Mouse (Mus musculus) ES-Bruce4 (cell line): Measurements from ENCODE around the gene Mad2l2. TPM values are rescaled to one million over a fixed set of nuclear protein-coding genes. Genes with fewer than 3 reads are reported as not detected.
A peak's percentile ranks its signal among the peaks of the same experiment; 100 is the strongest.

Experiments used
- H3K27ac ChIP-seq: 2 replicates; pipeline ENCODE4 v1.5.1; 2012; ENCODE audit warnings: low read length, inconsistent platforms; ENCODE audit not compliant: insufficient read depth
- H3K27me3 ChIP-seq: 2 replicates; pipeline ENCODE4 v1.6.1; 2012; ENCODE audit warnings: mild to moderate bottlenecking, low read length, inconsistent platforms; ENCODE audit not compliant: control insufficient read depth, poor library complexity, insufficient read depth, severe bottlenecking
- H3K36me3 ChIP-seq: 2 replicates; pipeline ENCODE4 v1.6.1; 2012; ENCODE audit warnings: inconsistent platforms, mild to moderate bottlenecking, low read length, moderate library complexity; ENCODE audit not compliant: control insufficient read depth, poor library complexity, insufficient read depth, severe bottlenecking
- H3K4me1 ChIP-seq: one replicate; pipeline ENCODE4 v1.8.1; 2011; ENCODE audit warnings: low read length; ENCODE audit not compliant: control insufficient read depth, insufficient read depth
- H3K4me3 ChIP-seq: 2 replicates; pipeline ENCODE4 v1.5.1; 2011; ENCODE audit warnings: low read depth, mild to moderate bottlenecking, low read length
- H3K9ac ChIP-seq: 2 replicates; pipeline ENCODE4 v1.6.1; 2012; ENCODE audit warnings: low read depth, mild to moderate bottlenecking, inconsistent platforms; ENCODE audit not compliant: poor library complexity, severe bottlenecking
- H3K9me3 ChIP-seq: replicated peaks from 2 replicates; pipeline ENCODE4 v1.6.1; 2012; ENCODE audit warnings: mild to moderate bottlenecking, low read length, inconsistent platforms; ENCODE audit not compliant: control insufficient read depth, poor library complexity, insufficient read depth, severe bottlenecking
- CTCF ChIP-seq: IDR thresholded peaks from one replicate; pipeline ENCODE4 v1.8.1; 2011; ENCODE audit warnings: low read depth, low read length
- EP300 ChIP-seq: IDR thresholded peaks from 2 replicates; pipeline ENCODE4 v1.6.1; 2011; ENCODE audit warnings: low read depth, low read length; ENCODE audit not compliant: insufficient read depth
- POLR2A ChIP-seq: IDR thresholded peaks from one replicate; pipeline ENCODE4 v1.8.1; 2011; ENCODE audit warnings: low read length; ENCODE audit not compliant: insufficient read depth
- polyA plus RNA-seq: library from polyadenylated mRNA; stranded (reverse); fragments of >200 nt; gene quantifications from 2 replicates; pipeline ENCODE4 v1.2.4, GENCODE M21; 2011; ENCODE audit warnings: low read depth; ENCODE audit not compliant: missing spikeins, insufficient read depth, insufficient read length

Gene Mad2l2
- polyA plus RNA-seq, 1 experiment, result 45.9 TPM

DNA sequence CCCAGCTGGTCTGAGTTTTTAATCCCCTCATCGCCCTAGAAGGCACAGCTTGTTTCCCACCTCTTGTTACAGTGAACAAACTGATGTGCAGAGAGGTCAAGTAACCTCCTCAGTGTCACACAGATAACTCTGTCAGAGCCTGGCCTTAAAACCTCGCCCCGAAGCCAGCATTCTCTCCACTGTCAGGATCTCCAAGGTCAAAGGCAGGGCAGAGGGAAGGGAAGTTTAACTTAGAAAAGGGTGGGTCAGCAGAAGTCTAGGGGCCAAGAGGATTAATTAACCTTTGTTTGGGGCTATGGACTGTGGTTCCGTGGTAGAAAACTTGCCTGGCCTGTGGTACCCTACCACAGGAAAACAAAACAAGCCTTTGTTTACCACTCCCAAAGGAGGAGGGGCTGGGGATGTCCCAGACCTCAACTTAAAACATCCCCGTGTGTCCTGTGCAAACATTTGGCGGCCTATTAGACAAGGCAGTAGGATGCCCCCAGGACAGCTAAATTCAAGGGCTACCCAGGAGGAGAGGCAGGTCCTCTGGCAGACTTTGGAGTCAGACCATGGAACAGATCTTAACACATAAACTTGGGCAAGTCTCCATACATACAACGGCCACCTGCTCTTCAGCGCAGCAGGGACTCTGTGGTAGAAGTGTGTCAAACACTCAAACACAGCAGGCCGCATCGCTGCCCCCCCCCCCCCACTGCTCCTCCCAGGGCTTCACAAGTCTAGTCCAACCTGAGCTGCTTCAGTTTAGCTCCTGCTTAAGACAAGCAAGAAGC lies 44.9 kb upstream of the Mad2l2 start:
- TF ChIP-seq EP300 (peak; percentile 81; the same call in 1 of the 2 replicates), CTCF (no peak), POLR2A (no peak)
- Histone ChIP-seq H3K27ac (peak overlapping the region; percentile 96), H3K27me3 (no peaks in the 10 kb centered on the region), H3K36me3 (peaks cover 26% of the 10 kb centered on the region), H3K4me1 (peaks cover 2% of the 10 kb centered on the region), H3K4me3 (peak overlapping the region; percentile 58), H3K9ac (peak overlapping the region; percentile 87), H3K9me3 (no peaks in the 10 kb centered on the region)

DNA sequence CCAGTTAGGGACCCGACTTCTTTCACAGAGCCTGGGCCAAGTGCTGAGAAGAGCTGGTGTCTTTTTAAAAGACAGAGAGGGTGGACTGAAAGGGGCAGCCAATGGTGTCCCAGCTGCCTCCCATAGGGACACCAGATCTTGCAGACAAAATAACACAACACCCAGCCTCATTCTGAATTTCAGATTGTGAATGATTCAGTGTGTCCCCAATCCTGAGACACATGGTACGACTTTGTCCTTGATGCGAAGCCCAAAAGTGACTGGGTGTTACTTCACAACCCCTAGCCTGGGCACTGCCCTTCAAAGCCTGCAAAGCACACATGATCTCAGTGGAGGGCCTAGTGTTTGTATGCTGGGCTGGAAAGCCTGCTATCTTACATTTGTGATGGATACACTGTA lies 44.3 kb upstream of the Mad2l2 start:
- peak overlapping the region; percentile 87 for H3K9ac ChIP-seq
- TF ChIP-seq POLR2A (no peak), CTCF (no peak), EP300 (no peak)
- H3K27me3 ChIP-seq, result no peaks in the 10 kb centered on the region
- H3K4me1 ChIP-seq, result peaks cover 2% of the 10 kb centered on the region
- peak overlapping the region; percentile 96 for H3K27ac ChIP-seq
- H3K4me3 ChIP-seq, result peak overlapping the region; percentile 58
- H3K36me3 ChIP-seq, result peaks cover 20% of the 10 kb centered on the region
- no peaks in the 10 kb centered on the region for H3K9me3 ChIP-seq

DNA sequence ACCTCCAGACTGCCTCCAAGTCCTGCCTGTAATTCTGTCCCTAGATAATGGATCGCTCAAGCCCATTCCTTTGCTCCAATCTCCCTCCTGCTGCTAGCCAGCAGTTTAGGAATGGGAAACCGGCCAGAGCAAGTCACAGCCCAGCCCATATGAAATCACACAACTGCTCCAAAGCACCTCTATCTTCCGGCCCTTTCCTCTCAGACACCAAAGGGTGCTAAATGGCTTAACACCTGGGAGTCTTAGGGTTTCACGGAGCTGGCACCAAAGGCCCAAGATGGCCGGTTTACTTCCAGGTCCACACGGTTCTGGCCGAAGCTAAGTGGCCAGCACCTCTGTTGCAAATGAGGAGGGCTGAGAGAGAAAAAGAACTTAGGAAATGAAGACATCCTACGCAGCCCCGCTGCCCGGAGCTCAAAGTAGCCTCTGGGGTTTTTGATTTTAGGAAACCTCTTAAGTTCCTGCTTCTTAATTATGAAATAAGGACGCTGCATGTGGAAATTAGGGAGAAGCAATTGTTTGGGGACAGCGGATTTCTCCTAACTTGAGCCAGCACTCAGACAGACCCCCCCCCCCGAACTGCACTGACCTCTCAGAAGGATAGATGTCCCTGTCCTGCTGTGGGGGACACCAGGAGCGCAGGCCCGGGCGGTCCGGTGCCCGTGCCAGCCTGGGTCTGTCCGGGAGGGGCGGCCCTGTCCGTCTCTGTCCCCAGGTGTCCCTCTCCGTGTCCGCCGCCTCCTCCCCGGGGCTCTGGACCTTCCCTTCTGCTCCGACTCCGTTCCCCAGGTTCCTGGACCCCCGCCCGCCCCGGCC lies 42.9 kb upstream of the Mad2l2 start:
- TF ChIP-seq EP300 (peak; percentile 57; the same call in 1 of the 2 replicates), CTCF (no peak)
- peaks cover 7% of the 10 kb centered on the region; the same call in 1 of the 2 replicates for H3K36me3 ChIP-seq
- H3K9me3 ChIP-seq, result no peaks in the 10 kb centered on the region
- peak overlapping the region; percentile 96 for H3K27ac ChIP-seq
- peak overlapping the region; percentile 98 for H3K4me3 ChIP-seq
- no peaks in the 10 kb centered on the region for H3K27me3 ChIP-seq
- peaks cover 2% of the 10 kb centered on the region for H3K4me1 ChIP-seq
- H3K9ac ChIP-seq, result peak overlapping the region; percentile 87

DNA sequence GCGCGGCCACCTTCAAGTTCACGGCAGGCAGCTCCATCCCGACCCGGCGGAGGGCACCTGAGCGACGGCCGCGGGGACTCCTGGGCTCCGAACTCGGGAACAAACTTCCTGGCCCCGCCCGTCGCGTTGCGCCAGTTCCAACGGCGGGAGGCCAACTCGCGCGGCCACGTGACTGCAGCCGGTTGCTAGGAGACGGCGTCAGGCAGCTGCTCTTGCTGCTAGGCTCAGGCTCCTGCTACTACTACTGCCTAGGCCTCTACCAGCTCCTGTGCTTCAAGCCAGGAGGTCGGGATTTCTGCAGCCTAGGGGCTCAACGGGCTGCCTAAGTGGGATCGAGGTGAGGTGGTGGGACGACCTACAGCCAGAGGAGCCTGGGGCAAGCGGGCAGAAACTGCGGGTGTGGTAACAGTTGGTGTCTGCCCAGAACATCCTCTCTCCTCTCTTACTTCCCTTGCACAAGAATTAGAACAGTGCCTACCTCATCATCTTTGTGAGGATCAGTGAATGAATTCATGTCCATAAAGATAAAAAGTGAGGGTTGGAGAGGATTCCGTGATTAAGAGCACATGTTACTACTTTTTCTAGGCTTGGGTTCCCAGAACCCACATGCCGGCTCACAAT lies 42.2 kb upstream of the Mad2l2 start, which contains the start of gene Agtrap:
Agtrap (minus strand) TSS at position 125 of the 621 bp plus-strand sequence.
- no peaks in the 10 kb centered on the region for H3K9me3 ChIP-seq
- peak within 1 kb of the TSS; percentile 98 for H3K4me3 ChIP-seq
- H3K9ac ChIP-seq, result peak within 1 kb of the TSS; percentile 87
- TF ChIP-seq CTCF, result no peak
- TF ChIP-seq EP300, result peak; percentile 80; the same call in 1 of the 2 replicates
- no peaks in the 10 kb centered on the region for H3K27me3 ChIP-seq
- peaks cover 3% of the 10 kb centered on the region; the same call in 1 of the 2 replicates for H3K36me3 ChIP-seq
- peak within 1 kb of the TSS; percentile 96 for H3K27ac ChIP-seq
- H3K4me1 ChIP-seq, result peaks cover 2% of the 10 kb centered on the region

DNA sequence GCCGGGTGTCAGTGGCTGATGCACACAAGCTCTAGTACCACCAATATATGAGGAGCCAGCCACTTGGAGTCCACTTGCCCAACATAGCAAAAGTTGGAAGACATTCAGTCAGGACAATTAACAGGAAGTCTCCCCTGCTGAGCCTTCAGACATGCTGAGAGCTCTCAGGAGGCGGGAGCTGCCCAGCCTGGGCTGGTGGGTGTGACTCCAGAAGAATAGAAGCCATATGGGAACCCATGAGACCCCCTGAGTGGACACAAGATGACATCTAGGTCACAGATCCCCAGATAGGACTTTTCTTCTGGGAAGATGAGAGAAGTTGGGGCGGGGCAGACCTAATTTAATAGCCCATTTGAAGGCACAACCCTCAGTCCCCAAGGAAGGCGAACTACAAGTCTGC lies 41.0 kb upstream of the Mad2l2 start:
- Histone ChIP-seq H3K9ac (no peak overlapping the region), H3K4me1 (peaks cover 2% of the 10 kb centered on the region), H3K27ac (peak overlapping the region; percentile 90)

More for the DNA sequence above, 41.0 kb upstream of the Mad2l2 start:
- no peaks in the 10 kb centered on the region for H3K9me3 ChIP-seq
- H3K36me3 ChIP-seq, result no peaks in the 10 kb centered on the region
- TF ChIP-seq EP300 (peak; percentile 91), CTCF (no peak)
- no peak overlapping the region for H3K4me3 ChIP-seq
- no peaks in the 10 kb centered on the region for H3K27me3 ChIP-seq
